Mouse (Mus musculus): Measurements from ENCODE around the gene Cadm2. TPM values are rescaled to one million over a fixed set of nuclear protein-coding genes. Genes with fewer than 3 reads are reported as not detected.

The Cadm2 gene
- polyA plus RNA-seq (2016; fragmentation: Nextera tagmentation; extraction: Ambion mirVana): 3.5 and 7.2 TPM in 2 replicates

- H3K36me3 ChIP-seq: no peaks in the 10 kb centered on the region
- peak; percentile 99 for ATAC-seq (ENCODE audit: insufficient number of reproducible peaks, insufficient read depth, low FRiP score, low TSS enrichment)
- 0 out of 2 replicates have a peak, but pooled peaks cover 10% of the 10 kb centered on the region for H3K27me3 ChIP-seq
- H3K27ac ChIP-seq: peak within 1 kb of the TSS; percentile 54; the same call in 1 of the 2 replicates
- H3K4me3 ChIP-seq: peak within 1 kb of the TSS; percentile 75
- under 1% methylated on average over 15 of the region's 35 CpGs for WGBS
- no peaks in the 10 kb centered on the region for H3K9me3 ChIP-seq
- no peaks in the 10 kb centered on the region for H3K4me1 ChIP-seq
- peak within 1 kb of the TSS; percentile 85 for H3K4me2 ChIP-seq (replicated peaks)
- H3K9ac ChIP-seq: peak within 1 kb of the TSS; percentile 63
Measured at GRCm38 (mm10) chr16:67620826-67621505, at the start of gene Cadm2. TSS of gene Cadm2 (minus strand) at chr16:67620908.

- Histone ChIP-seq H3K9ac (no peak overlapping the region), H3K27ac (no peak overlapping the region), H3K4me3 (no peak overlapping the region), H3K36me3 (no peaks in the 10 kb centered on the region), H3K4me2 (replicated peaks) (no peak overlapping the region), H3K27me3 (no peaks in the 10 kb centered on the region), H3K4me1 (no peaks in the 10 kb centered on the region), H3K9me3 (no peaks in the 10 kb centered on the region)
- no peak for ATAC-seq (ENCODE audit: insufficient number of reproducible peaks, insufficient read depth, low FRiP score, low TSS enrichment)
- 90% methylated on average over 3 of the region's 3 CpGs for WGBS
Measured at GRCm38 (mm10) chr16:67646930-67647329, 26.2 kb upstream of the Cadm2 start.

- no peak for ATAC-seq (ENCODE audit: insufficient number of reproducible peaks, insufficient read depth, low FRiP score, low TSS enrichment)
- H3K27me3 ChIP-seq: no peaks in the 10 kb centered on the region
- H3K4me1 ChIP-seq: no peaks in the 10 kb centered on the region
- WGBS: 71% methylated on average over 4 of the region's 4 CpGs
- no peaks in the 10 kb centered on the region for H3K9me3 ChIP-seq
- H3K4me3 ChIP-seq: no peak overlapping the region
- no peak overlapping the region for H3K9ac ChIP-seq
- H3K4me2 ChIP-seq (replicated peaks): no peak overlapping the region
- no peak overlapping the region for H3K27ac ChIP-seq
- H3K36me3 ChIP-seq: no peaks in the 10 kb centered on the region
Measured at GRCm38 (mm10) chr16:67643651-67644050, 22.9 kb upstream of the Cadm2 start.

- ATAC-seq (ENCODE audit: insufficient number of reproducible peaks, insufficient read depth, low FRiP score, low TSS enrichment): peak; percentile 61
- Histone ChIP-seq H3K4me2 (replicated peaks) (peak overlapping the region; percentile 85), H3K9me3 (no peaks in the 10 kb centered on the region), H3K4me1 (no peaks in the 10 kb centered on the region), H3K27me3 (0 out of 2 replicates have a peak, but pooled peaks cover 10% of the 10 kb centered on the region), H3K9ac (peak overlapping the region; percentile 63), H3K36me3 (no peaks in the 10 kb centered on the region), H3K4me3 (peak overlapping the region; percentile 75), H3K27ac (peak overlapping the region; percentile 54; the same call in 1 of the 2 replicates)
- whole genome bisulfite sequencing: under 1% methylated on average over 57 of the region's 61 CpGs
Measured at GRCm38 (mm10) chr16:67619906-67620781, 564 bp downstream of the Cadm2 start.

- H3K27me3 ChIP-seq: 0 out of 2 replicates have a peak, but pooled peaks cover 10% of the 10 kb centered on the region
- H3K4me3 ChIP-seq: peak overlapping the region; percentile 75
- peak overlapping the region; percentile 63 for H3K9ac ChIP-seq
- under 1% methylated on average over 15 of the region's 16 CpGs for WGBS
- ATAC-seq (ENCODE audit: insufficient number of reproducible peaks, insufficient read depth, low FRiP score, low TSS enrichment): no peak
- no peaks in the 10 kb centered on the region for H3K36me3 ChIP-seq
- no peak overlapping the region for H3K27ac ChIP-seq
- no peaks in the 10 kb centered on the region for H3K4me1 ChIP-seq
- peak overlapping the region; percentile 85 for H3K4me2 ChIP-seq (replicated peaks)
- no peaks in the 10 kb centered on the region for H3K9me3 ChIP-seq
Measured at GRCm38 (mm10) chr16:67619416-67619815, 1.3 kb downstream of the Cadm2 start.

- peak overlapping the region; percentile 85; the same call in 1 of the 2 replicates for H3K4me2 ChIP-seq (replicated peaks)
- H3K9ac ChIP-seq: no peak overlapping the region
- H3K9me3 ChIP-seq: no peaks in the 10 kb centered on the region
- H3K27ac ChIP-seq: no peak overlapping the region
- no peaks in the 10 kb centered on the region for H3K36me3 ChIP-seq
- H3K4me1 ChIP-seq: no peaks in the 10 kb centered on the region
- ATAC-seq (ENCODE audit: insufficient number of reproducible peaks, insufficient read depth, low FRiP score, low TSS enrichment): no peak
- WGBS: 7% methylated on average over 13 of the region's 13 CpGs
- 0 out of 2 replicates have a peak, but pooled peaks cover 10% of the 10 kb centered on the region for H3K27me3 ChIP-seq
- peak overlapping the region; percentile 75 for H3K4me3 ChIP-seq
Measured at GRCm38 (mm10) chr16:67618817-67619216, 1.9 kb downstream of the Cadm2 start.

GRCm38 (mm10) chr16:67617811-67618210 lies 2.9 kb downstream of the Cadm2 start:
- Histone ChIP-seq H3K9ac (no peak overlapping the region), H3K4me1 (no peaks in the 10 kb centered on the region), H3K36me3 (no peaks in the 10 kb centered on the region), H3K4me3 (peak overlapping the region; percentile 38), H3K4me2 (replicated peaks) (peak overlapping the region; percentile 66), H3K9me3 (no peaks in the 10 kb centered on the region), H3K27me3 (0 out of 2 replicates have a peak, but pooled peaks cover 10% of the 10 kb centered on the region), H3K27ac (no peak overlapping the region)
- no peak for ATAC-seq (ENCODE audit: insufficient number of reproducible peaks, insufficient read depth, low FRiP score, low TSS enrichment)
- 1% methylated on average over 24 of the region's 25 CpGs for WGBS

- Histone ChIP-seq H3K27ac (no peak overlapping the region), H3K9ac (no peak overlapping the region), H3K27me3 (0 out of 2 replicates have a peak, but pooled peaks cover 10% of the 10 kb centered on the region), H3K36me3 (no peaks in the 10 kb centered on the region), H3K4me3 (peak overlapping the region; percentile 38; the same call in 1 of the 2 replicates), H3K9me3 (no peaks in the 10 kb centered on the region), H3K4me1 (no peaks in the 10 kb centered on the region), H3K4me2 (replicated peaks) (peak overlapping the region; percentile 66; the same call in 1 of the 2 replicates)
- WGBS: 27% methylated on average over 1 of the region's 1 CpGs
- no peak for ATAC-seq (ENCODE audit: insufficient number of reproducible peaks, insufficient read depth, low FRiP score, low TSS enrichment)
Measured at GRCm38 (mm10) chr16:67617256-67617655, 3.5 kb downstream of the Cadm2 start.

- ATAC-seq (ENCODE audit: insufficient number of reproducible peaks, insufficient read depth, low FRiP score, low TSS enrichment): no peak
- 36% methylated on average over 2 of the region's 2 CpGs for WGBS
- no peaks in the 10 kb centered on the region for H3K36me3 ChIP-seq
Measured at GRCm38 (mm10) chr16:67613876-67614275, 6.8 kb downstream of the Cadm2 start.

GRCm38 (mm10) chr16:67610904-67611681 lies 9.6 kb downstream of the Cadm2 start:
- Histone ChIP-seq H3K9me3 (no peaks in the 10 kb centered on the region), H3K9ac (no peak overlapping the region), H3K4me2 (replicated peaks) (no peak overlapping the region), H3K36me3 (no peaks in the 10 kb centered on the region), H3K27ac (no peak overlapping the region), H3K27me3 (no peaks in the 10 kb centered on the region), H3K4me1 (no peaks in the 10 kb centered on the region), H3K4me3 (no peak overlapping the region)
- WGBS: 30% methylated on average over 7 of the region's 7 CpGs
- ATAC-seq (ENCODE audit: insufficient number of reproducible peaks, insufficient read depth, low FRiP score, low TSS enrichment): no peak

More at GRCm38 (mm10) chr16:67613876-67614275, 6.8 kb downstream of the Cadm2 start:
- Histone ChIP-seq H3K4me1 (no peaks in the 10 kb centered on the region), H3K9ac (no peak overlapping the region), H3K27ac (no peak overlapping the region), H3K4me2 (replicated peaks) (no peak overlapping the region), H3K27me3 (0 out of 2 replicates have a peak, but pooled peaks cover 9% of the 10 kb centered on the region), H3K9me3 (no peaks in the 10 kb centered on the region), H3K4me3 (no peak overlapping the region)

GRCm38 (mm10) chr16:67609116-67609515 lies 11.6 kb downstream of the Cadm2 start:
- no peak overlapping the region for H3K27ac ChIP-seq
- no peak overlapping the region for H3K4me2 ChIP-seq (replicated peaks)
- no peak overlapping the region for H3K4me3 ChIP-seq
- H3K4me1 ChIP-seq: no peaks in the 10 kb centered on the region
- H3K27me3 ChIP-seq: no peaks in the 10 kb centered on the region
- no peaks in the 10 kb centered on the region for H3K9me3 ChIP-seq
- no peaks in the 10 kb centered on the region for H3K36me3 ChIP-seq
- ATAC-seq (ENCODE audit: insufficient number of reproducible peaks, insufficient read depth, low FRiP score, low TSS enrichment): no peak
- no peak overlapping the region for H3K9ac ChIP-seq
- WGBS: 71% methylated on average over 4 of the region's 4 CpGs

Data from embryonic facial prominence, embryonic 12.5 days (tissue).